In the genomic region with DNA sequence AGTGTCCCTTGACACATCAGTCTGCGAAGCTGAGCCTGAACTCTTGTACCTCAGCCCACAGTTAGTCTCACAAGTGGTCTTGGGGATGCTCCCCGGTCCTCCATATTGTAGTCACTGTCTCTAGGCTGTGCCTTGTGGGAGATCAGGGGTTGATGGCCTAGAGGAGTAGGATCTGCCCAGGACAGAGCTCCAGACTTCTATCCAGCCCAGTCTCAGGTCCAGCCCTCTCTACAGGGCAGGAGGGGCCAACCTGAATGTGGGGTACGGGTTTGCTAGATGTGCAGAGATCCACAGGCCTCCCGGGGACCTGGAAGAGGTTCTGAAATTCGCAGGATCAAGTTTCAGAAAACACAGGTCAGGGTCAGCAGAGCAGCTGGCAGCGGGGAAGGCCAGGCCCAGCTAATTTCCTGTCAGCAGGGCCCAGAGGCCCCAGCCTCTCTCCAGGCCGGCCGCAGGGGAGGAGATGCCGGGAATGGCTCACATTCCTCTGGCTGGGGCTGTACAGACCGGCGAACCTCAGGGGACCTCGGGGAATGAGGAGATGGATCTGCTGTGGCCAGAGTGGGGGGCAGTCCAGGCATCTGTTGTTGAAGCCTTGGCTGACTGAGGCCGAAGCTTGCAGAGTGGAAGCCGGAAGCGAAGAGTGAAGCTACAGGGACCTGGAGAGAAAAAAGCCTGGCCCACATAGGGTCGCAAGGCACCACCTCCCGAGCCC, we compare ENCODE assay signal across 9 mouse cellular contexts.
DNase-seq lines count a peak whose midpoint lies in the region; ATAC-seq and TF ChIP-seq lines count a peak whose summit lies in the region.
"Had no signal": no experiment of that assay in that cellular context is flagged by ENCODE, and none has a peak within 500 bp of the region (broad histone marks: within the 10 kb centered on the region; RNA-seq: fewer than 3 reads in every experiment).

No protein-coding gene starts in this region.

- no peak for TF ChIP-seq CTCF in kidney, adult 2 months (conservative IDR thresholded peaks at IDR 0.05; ENCODE audit: insufficient read depth, insufficient read length, low read depth, low read length)
- no peak for TF ChIP-seq CTCF in lung, embryonic 14.5 days (IDR thresholded peaks at IDR 0.05; ENCODE audit: low read depth)

- H3K4me1 ChIP-seq in brown adipose tissue, adult 24 weeks (ENCODE audit: control insufficient read depth, insufficient read depth, insufficient read length, low read length), result peaks cover 17% of the 10 kb centered on the region
- peaks cover 28% of the 10 kb centered on the region for H3K4me1 ChIP-seq in heart, embryonic 10.5 days
- peaks cover 8% of the 10 kb centered on the region; the same call in 1 of the 2 replicates for H3K4me1 ChIP-seq in kidney, adult 2 months (ENCODE audit: control insufficient read depth, insufficient read depth, low read length)
- H3K4me1 ChIP-seq in lung, embryonic 14.5 days (ENCODE audit: insufficient read depth), result peaks cover 12% of the 10 kb centered on the region

- peak; percentile 89 for DNase-seq in 3134 (ENCODE audit: extremely low read depth, insufficient read length, low spot score)
- DNase-seq in heart, embryonic 10.5 days (ENCODE audit: low spot score), result peak; percentile 91
- DNase-seq in kidney, adult 2 months, result peak; percentile 83
- DNase-seq in lung, embryonic 14.5 days, result peak; percentile 86
- DNase-seq in skeletal muscle tissue, adult 2 months (ENCODE audit: low read depth, low spot score), result peak; percentile 88
- DNase-seq in left cerebral cortex, postnatal 14 days (ENCODE audit: low spot score in 2 of 2), result no peak
- DNase-seq in layer of hippocampus, postnatal 14 days (ENCODE audit: low spot score in 2 of 2), result no peak

- H3K9me3 ChIP-seq in heart, embryonic 10.5 days, result no peaks in the 10 kb centered on the region
- H3K9me3 ChIP-seq in lung, embryonic 14.5 days (ENCODE audit: low read depth, low read length), result no peaks in the 10 kb centered on the region
- H3K9me3 ChIP-seq: G1E had no signal

- TF ChIP-seq POLR2A in kidney, adult 2 months (IDR thresholded peaks at IDR 0.05; ENCODE audit: low read depth, low read length), result no peak

- H3K36me3 ChIP-seq in heart, embryonic 10.5 days, result no peaks in the 10 kb centered on the region
- no peaks in the 10 kb centered on the region for H3K36me3 ChIP-seq in kidney, adult 2 months (ENCODE audit: control insufficient read depth, insufficient read depth, low read length)
- H3K36me3 ChIP-seq in lung, embryonic 14.5 days (ENCODE audit: insufficient read depth), result no peaks in the 10 kb centered on the region
- H3K36me3 ChIP-seq: G1E had no signal

- H3K9ac ChIP-seq in lung, embryonic 14.5 days, result 0 out of 2 replicates have a peak overlapping the region, but pooled peaks have one; percentile 13

- ATAC-seq in lung, embryonic 14.5 days (ENCODE audit: insufficient read depth), result peak; percentile 96

- WGBS in heart, embryonic 10.5 days, result 14% methylated on average over 17 of the region's 17 CpGs
- 37% methylated on average over 17 of the region's 17 CpGs for WGBS in kidney, adult 2 months
- WGBS in lung, embryonic 14.5 days, result 18% methylated on average over 17 of the region's 17 CpGs

- intact Hi-C loops in left cerebral cortex, postnatal 14 days (cut with DNase I), result no loop called here

- no peaks in the 10 kb centered on the region for H3K27me3 ChIP-seq in heart, embryonic 10.5 days (ENCODE audit: insufficient read depth, poor library complexity, severe bottlenecking)
- H3K27me3 ChIP-seq in kidney, adult 2 months (replicated peaks; ENCODE audit: control insufficient read depth, insufficient read depth, low read length), result no peaks in the 10 kb centered on the region
- no peaks in the 10 kb centered on the region for H3K27me3 ChIP-seq in lung, embryonic 14.5 days (ENCODE audit: insufficient read depth, low read length)

- peak overlapping the region; percentile 83 for H3K27ac ChIP-seq in brown adipose tissue, adult 24 weeks (replicated peaks; ENCODE audit: low read depth, low read length)
- peak overlapping the region; percentile 93 for H3K27ac ChIP-seq in heart, embryonic 10.5 days
- peak overlapping the region; percentile 75 for H3K27ac ChIP-seq in kidney, adult 2 months (ENCODE audit: insufficient read depth, low read depth, low read length)
- peak overlapping the region; percentile 91 for H3K27ac ChIP-seq in lung, embryonic 14.5 days (ENCODE audit: low read depth)

- H3K4me2 ChIP-seq in lung, embryonic 14.5 days, result peak overlapping the region; percentile 27

- no peak overlapping the region for H3K4me3 ChIP-seq in brown adipose tissue, adult 24 weeks (ENCODE audit: insufficient read depth, low read depth, low read length)
- H3K4me3 ChIP-seq in heart, embryonic 10.5 days, result peak overlapping the region; percentile 29; the same call in 1 of the 2 replicates
- H3K4me3 ChIP-seq in kidney, adult 2 months (ENCODE audit: insufficient read depth, low read depth, low read length), result no peak overlapping the region
- no peak overlapping the region for H3K4me3 ChIP-seq in lung, embryonic 14.5 days (ENCODE audit: low read depth, low read length)

Comparison
In these comparisons a context has a peak if more than half of its experiments do, and no peak if none do; other contexts are left out.
1. DNase-seq: peak in 3134 (single experiment), heart, embryonic 10.5 days (single experiment), kidney, adult 2 months (single experiment), lung, embryonic 14.5 days (single experiment) and skeletal muscle tissue, adult 2 months (single experiment); none in left cerebral cortex, postnatal 14 days (0 of 2) and layer of hippocampus, postnatal 14 days (0 of 2).
2. Peak in every context shown above with its lines, with median percentiles within 50 percentile points of each other: H3K27ac ChIP-seq.